In the genomic region with DNA sequence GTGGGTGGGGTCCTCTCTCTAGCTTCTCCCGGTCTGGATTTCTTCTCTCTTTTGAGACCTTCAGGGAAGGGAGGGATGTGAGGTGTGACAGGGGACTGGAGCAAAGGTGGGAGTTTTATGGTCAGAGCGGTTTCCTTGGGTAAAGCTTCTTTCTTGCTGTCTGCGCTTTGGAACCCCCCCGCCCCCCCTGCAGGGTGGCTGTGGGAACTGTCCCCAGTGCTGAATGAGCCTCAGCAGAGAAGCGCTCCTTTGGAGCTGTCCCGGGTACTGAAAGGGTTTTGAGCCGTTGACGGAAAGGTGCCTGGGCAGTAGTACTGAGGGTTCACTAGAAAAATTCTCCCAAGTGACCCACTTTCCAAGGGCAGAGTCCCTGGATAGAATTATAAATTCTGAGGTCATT, we compare ENCODE assay signal across 9 mouse cellular contexts. TPM values are rescaled to one million over a fixed set of nuclear protein-coding genes. Genes with fewer than 3 reads are reported as not detected.
DNase-seq lines count a peak whose midpoint lies in the region; ATAC-seq and TF ChIP-seq lines count a peak whose summit lies in the region.
"Had no signal": no experiment of that assay in that cellular context is flagged by ENCODE, and none has a peak within 500 bp of the region (broad histone marks: within the 10 kb centered on the region; RNA-seq: fewer than 3 reads in every experiment).

No protein-coding gene starts in this region.

- H3K4me3 ChIP-seq in forebrain, embryonic 14.5 days (ENCODE audit: low read depth, low read length), result no peak overlapping the region
- no peak overlapping the region for H3K4me3 ChIP-seq in myocyte
- H3K4me3 ChIP-seq: limb, embryonic 15.5 days had no signal

- no peak for TF ChIP-seq POLR2A in myocyte (IDR thresholded peaks at IDR 0.05; ENCODE audit: insufficient read length, low read depth)

- no peak overlapping the region for H3K4me2 ChIP-seq in forebrain, embryonic 14.5 days (ENCODE audit: low read length)
- H3K4me2 ChIP-seq in myocyte (ENCODE audit: low read depth), result no peak overlapping the region
- H3K4me2 ChIP-seq: limb, embryonic 15.5 days had no signal

- H3K27ac ChIP-seq in forebrain, embryonic 14.5 days (ENCODE audit: low read depth, low read length), result no peak overlapping the region
- H3K27ac ChIP-seq: limb, embryonic 15.5 days had no signal

- no peaks in the 10 kb centered on the region for H3K27me3 ChIP-seq in forebrain, embryonic 14.5 days (replicated peaks; ENCODE audit: control insufficient read depth, insufficient read depth, low read length)
- peaks cover 15% of the 10 kb centered on the region for H3K27me3 ChIP-seq in myocyte (ENCODE audit: control insufficient read depth, insufficient read depth, insufficient read length)

- H3ac ChIP-seq in myocyte (ENCODE audit: control insufficient read depth, insufficient read length), result no peak overlapping the region

- H3K79me2 ChIP-seq in myocyte (ENCODE audit: control insufficient read depth, insufficient read depth), result no peaks in the 10 kb centered on the region

- ATAC-seq in forebrain, embryonic 14.5 days, result no peak
- ATAC-seq in activated CD4-positive, CD25-positive, alpha-beta regulatory T cell, adult 4 months, result no peak

- H3K9me3 ChIP-seq in forebrain, embryonic 14.5 days (replicated peaks; ENCODE audit: control insufficient read depth, low read length), result no peaks in the 10 kb centered on the region
- H3K9me3 ChIP-seq: limb, embryonic 15.5 days had no signal

- no peak overlapping the region for H3K9ac ChIP-seq in forebrain, embryonic 14.5 days (ENCODE audit: low read length)
- H3K9ac ChIP-seq: limb, embryonic 15.5 days had no signal

- H3K36me3 ChIP-seq in forebrain, embryonic 14.5 days (ENCODE audit: control insufficient read depth, insufficient read depth, low read length), result no peaks in the 10 kb centered on the region
- no peaks in the 10 kb centered on the region for H3K36me3 ChIP-seq in myocyte (ENCODE audit: control insufficient read depth, insufficient read depth)
- H3K36me3 ChIP-seq: limb, embryonic 15.5 days had no signal

- WGBS in forebrain, embryonic 14.5 days, result 1% methylated on average over 8 of the region's 8 CpGs

- peaks cover 16% of the 10 kb centered on the region for H3K4me1 ChIP-seq in forebrain, embryonic 14.5 days (ENCODE audit: control insufficient read depth, insufficient read depth, low read length)

- DNase-seq in cerebellum, adult 8-10 months, result peak; percentile 20
- DNase-seq in cerebellum, adult 9-10 months, result no peak
- peak; percentile 17 to 39 for DNase-seq in urinary bladder, adult 18-20 months (ENCODE audit: low spot score in 2 of 2)
- DNase-seq in urinary bladder, postnatal 10 days (ENCODE audit: low spot score), result no peak
- peak; percentile 54 for DNase-seq in forebrain, embryonic 14.5 days (ENCODE audit: low spot score)
- DNase-seq in kidney, postnatal 4 days, result peak; percentile 89 to 90

TF ChIP-seq in myocyte, 11 proteins besides CTCF, POLR2A, EP300 and RAD21:
- TF ChIP-seq POLR2AphosphoS2 (IDR thresholded peaks at IDR 0.05; ENCODE audit: insufficient read length, low read depth) (no peak), REST (IDR thresholded peaks at IDR 0.05; ENCODE audit: insufficient read depth, insufficient read length) (peak; percentile 83), TCF12 (IDR thresholded peaks at IDR 0.05; ENCODE audit: insufficient read depth, poor library complexity, severe bottlenecking) (no peak), MYOD1 (IDR thresholded peaks at IDR 0.05; ENCODE audit: control insufficient read depth in 1 of 3, insufficient read length in 2 of 3, low read depth in 2 of 3) (no peak)

RNA-seq across cellular contexts. Expression of gene Dlgap3, which starts 4.5 kb away (rescaled TPM):
- polyA plus RNA-seq in forebrain, embryonic 14.5 days (2014; fragmentation: Nextera tagmentation; extraction: Ambion mirVana), result 8.4 and 10.8 TPM in 2 replicates
- not detected for polyA plus RNA-seq in myocyte (2012; fragmentation: generic; extraction: Trizol)
- polyA plus RNA-seq in activated CD4-positive, CD25-positive, alpha-beta regulatory T cell, adult 4 months (2017; shearing (Covaris generic)), result not detected

RNA-seq across cellular contexts. Expression of gene Tmem35b, which starts 50.0 kb away (rescaled TPM):
- 12.0 and 13.0 TPM in 2 replicates for polyA plus RNA-seq in forebrain, embryonic 14.5 days (2014; fragmentation: Nextera tagmentation; extraction: Ambion mirVana)
- 0.14 TPM for polyA plus RNA-seq in myocyte (2012; fragmentation: generic; extraction: Trizol)
- polyA plus RNA-seq in activated CD4-positive, CD25-positive, alpha-beta regulatory T cell, adult 4 months (2017; shearing (Covaris generic)), result 10 to 100 TPM; 13.9 to 16.6 TPM

Comparison
In these comparisons a context has a peak if more than half of its experiments do, and no peak if none do; other contexts are left out.
1. DNase-seq: peak in cerebellum, adult 8-10 months (single experiment), urinary bladder, adult 18-20 months (2 of 2), forebrain, embryonic 14.5 days (single experiment) and kidney, postnatal 4 days (2 of 2); none in cerebellum, adult 9-10 months (single experiment) and urinary bladder, postnatal 10 days (single experiment).
2. RNA of gene Tmem35b, which starts 50.0 kb away (polyA plus RNA-seq): 13.9 to 16.6 TPM in activated CD4-positive, CD25-positive, alpha-beta regulatory T cell, adult 4 months and 12.0 to 13.0 TPM in forebrain, embryonic 14.5 days; 0.14 TPM in myocyte (single experiment); every median in the first group is over 10 times any median in the second.